Mouse (Mus musculus) megakaryocyte-erythroid progenitor cell, adult 5 weeks (primary cell): ENCODE results near the gene Eya2. TPM values are rescaled to one million over a fixed set of nuclear protein-coding genes. Genes with fewer than 3 reads are reported as not detected.

Experiments used
- polyA plus RNA-seq: library from polyadenylated mRNA; stranded (reverse); fragments of >175 nt; gene quantifications from 2 replicates; pipeline ENCODE4 v1.2.3, GENCODE M21; 2012

Gene Eya2
- 4.6 and 8.3 TPM in 2 replicates for polyA plus RNA-seq

DNA sequence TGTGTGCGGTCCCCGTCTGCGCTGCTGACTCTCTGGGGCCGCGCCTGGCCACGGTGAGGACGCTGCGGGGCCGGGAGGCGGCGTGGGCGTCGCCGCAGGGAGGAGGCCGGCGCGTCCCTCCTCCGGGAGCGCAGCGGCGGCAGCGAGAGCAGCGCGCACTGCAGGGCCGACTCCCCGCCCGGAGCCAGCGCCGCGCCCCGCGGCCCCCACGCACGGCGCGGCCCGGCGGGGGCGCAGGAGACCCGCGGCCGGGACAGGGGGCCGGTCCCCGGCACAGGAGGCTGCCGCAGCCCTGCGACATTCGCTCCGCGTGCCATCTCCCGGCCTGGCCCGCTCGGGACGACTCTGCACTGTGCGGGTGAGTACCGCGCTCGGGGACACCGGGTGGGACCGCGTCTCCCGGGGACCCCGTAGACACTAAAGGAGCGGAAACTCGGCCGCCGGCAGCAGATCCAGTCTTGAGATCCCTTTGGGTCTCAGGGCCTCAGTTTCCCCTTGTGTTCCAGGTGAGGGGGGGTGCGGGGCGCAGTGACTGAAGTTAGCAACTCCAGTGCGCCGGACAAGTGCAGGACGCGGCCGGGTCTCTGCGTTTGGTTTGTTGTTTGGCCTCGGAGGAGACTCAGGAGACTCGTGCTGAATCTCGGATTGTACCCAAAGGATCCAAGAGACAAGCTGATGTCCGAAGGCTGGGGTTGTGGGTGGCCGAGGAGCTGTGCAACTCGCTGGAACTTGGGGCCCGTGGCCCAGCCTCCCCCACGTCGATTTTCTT, at the start of gene Eya2:
Gene Eya2 (plus strand): TSS at position 126 of the 769 bp plus-strand sequence.

Other genes starting within 250 kb of the Eya2 start
- gene Zfp663, start 226.3 kb upstream of the Eya2 start, polyA plus RNA-seq = not detected in 2 replicates
- gene Zfp334, start 206.8 kb upstream of the Eya2 start, polyA plus RNA-seq = not detected in 2 replicates
- gene Ocstamp, start 194.6 kb upstream of the Eya2 start, polyA plus RNA-seq = 0.03 and 0.04 TPM in 2 replicates
- gene Slc13a3, start 121.8 kb upstream of the Eya2 start, polyA plus RNA-seq = 0.16 and 0.27 TPM in 2 replicates
- 25.9 and 29.9 TPM in 2 replicates for gene Trp53rka, start 101.7 kb upstream of the Eya2 start, polyA plus RNA-seq
- 0.03 and 0.18 TPM in 2 replicates for gene Slc2a10, start 91.2 kb upstream of the Eya2 start, polyA plus RNA-seq